Mouse (Mus musculus) kidney, postnatal 10 days (tissue): ENCODE results near the gene BC067074.
"Not testable (repeated sequence)": the region's sequence is repeated elsewhere in the genome, so short reads cannot be mapped to it uniquely, and the experiment has no call there.

Experiments
- DNase-seq: peaks from one replicate; pipeline ENCODE4 v3.0.0; 2021; ENCODE audit warnings: mixed read lengths

The BC067074 gene

GRCm38 (mm10) chr13:113378980-113379410, 86.0 kb downstream of the BC067074 start:
- no peak for DNase-seq

GRCm38 (mm10) chr13:113379766-113380309, 86.9 kb downstream of the BC067074 start:
- DNase-seq, result no peak

GRCm38 (mm10) chr13:113381710-113382109, 88.8 kb downstream of the BC067074 start:
- no peak for DNase-seq

GRCm38 (mm10) chr13:113382201-113382600, 89.2 kb downstream of the BC067074 start:
- DNase-seq, result no peak

GRCm38 (mm10) chr13:113382770-113383169, 89.8 kb downstream of the BC067074 start:
- not testable (repeated sequence) for DNase-seq

GRCm38 (mm10) chr13:113393386-113393785, 100.4 kb downstream of the BC067074 start:
- DNase-seq, result no peak

GRCm38 (mm10) chr13:113394591-113394990, 101.6 kb downstream of the BC067074 start:
- DNase-seq, result peak; percentile 36

GRCm38 (mm10) chr13:113397006-113397520, 104.1 kb downstream of the BC067074 start:
- no peak for DNase-seq

- DNase-seq, result no peak
Observed at GRCm38 (mm10) chr13:113401373-113402010, 108.5 kb downstream of the BC067074 start.

GRCm38 (mm10) chr13:113403706-113404105, 110.7 kb downstream of the BC067074 start:
- no peak for DNase-seq

- DNase-seq, result no peak
Observed at GRCm38 (mm10) chr13:113404172-113404571, 111.2 kb downstream of the BC067074 start.

GRCm38 (mm10) chr13:113409941-113410340, 117.0 kb downstream of the BC067074 start:
- peak; percentile 55 for DNase-seq

- no peak for DNase-seq
Observed at GRCm38 (mm10) chr13:113415527-113415926, 122.6 kb downstream of the BC067074 start.

- no peak for DNase-seq
Observed at GRCm38 (mm10) chr13:113416986-113417385, 124.0 kb downstream of the BC067074 start.

- DNase-seq, result peak; percentile 64
Observed at GRCm38 (mm10) chr13:113417757-113418483, 125.0 kb downstream of the BC067074 start.

- no peak for DNase-seq
Observed at GRCm38 (mm10) chr13:113418632-113419031, 125.7 kb downstream of the BC067074 start.

- DNase-seq, result no peak
Observed at GRCm38 (mm10) chr13:113421472-113421871, 128.5 kb downstream of the BC067074 start.

- no peak for DNase-seq
Observed at GRCm38 (mm10) chr13:113423825-113424224, 130.9 kb downstream of the BC067074 start.

- DNase-seq, result no peak
Observed at GRCm38 (mm10) chr13:113425907-113426306, 132.9 kb downstream of the BC067074 start.
